ENCODE assay signal across 23 mouse cellular contexts in genomic region chr10:28159716-28160115, GRCm38 (mm10).
"Had no signal": no experiment of that assay in that cellular context is flagged by ENCODE, and none has a peak within 500 bp of the region (broad histone marks: within the 10 kb centered on the region; RNA-seq: fewer than 3 reads in every experiment).

No protein-coding gene starts in this region.

- H3K9me3 ChIP-seq: kidney, embryonic 15.5 days; limb, embryonic 12.5 days; limb, embryonic 15.5 days; midbrain, embryonic 12.5 days; midbrain, embryonic 15.5 days; neural tube, embryonic 12.5 days; neural tube, embryonic 15.5 days had no signal

- DNase-seq: kidney, postnatal 10 days; kidney, postnatal 36 days; left cerebral cortex, postnatal 4 days; liver, postnatal 0 days; lung, embryonic 14.5 days; right cerebral cortex, adult 18-20 months; right cerebral cortex, postnatal 14 days; right cerebral cortex, postnatal 4 days; thymus, adult 2 months; thymus, postnatal 14 days; thymus, postnatal 4 days had no signal

- H3K27ac ChIP-seq: kidney, embryonic 15.5 days; limb, embryonic 12.5 days; limb, embryonic 15.5 days; liver, embryonic 14.5 days; macrophage; midbrain, embryonic 12.5 days; midbrain, embryonic 15.5 days; neural tube, embryonic 12.5 days; neural tube, embryonic 15.5 days; stomach, postnatal 0 days had no signal

- H3K4me2 ChIP-seq: kidney, embryonic 15.5 days; limb, embryonic 12.5 days; limb, embryonic 15.5 days; liver, embryonic 11.5 days; lung, embryonic 14.5 days; midbrain, embryonic 12.5 days; midbrain, embryonic 15.5 days; neural tube, embryonic 12.5 days; neural tube, embryonic 15.5 days had no signal

- H3K4me1 ChIP-seq: neural tube, embryonic 12.5 days had no signal

- H3K9ac ChIP-seq: kidney, embryonic 15.5 days; limb, embryonic 12.5 days; limb, embryonic 15.5 days; liver, embryonic 14.5 days; liver, postnatal 0 days; lung, embryonic 14.5 days; midbrain, embryonic 12.5 days; midbrain, embryonic 15.5 days; neural tube, embryonic 12.5 days; neural tube, embryonic 15.5 days had no signal

- H3K4me3 ChIP-seq: kidney, embryonic 15.5 days; limb, embryonic 12.5 days; limb, embryonic 15.5 days; midbrain, embryonic 12.5 days; midbrain, embryonic 15.5 days; neural tube, embryonic 12.5 days; neural tube, embryonic 15.5 days had no signal

- ATAC-seq: liver, postnatal 0 days; lung, postnatal 0 days; midbrain, embryonic 15.5 days had no signal

- H3K36me3 ChIP-seq: kidney, embryonic 15.5 days; limb, embryonic 12.5 days; limb, embryonic 15.5 days; midbrain, embryonic 12.5 days; midbrain, embryonic 15.5 days; neural tube, embryonic 12.5 days; neural tube, embryonic 15.5 days had no signal

- H3K27me3 ChIP-seq: kidney, embryonic 15.5 days; limb, embryonic 12.5 days; limb, embryonic 15.5 days; midbrain, embryonic 12.5 days; midbrain, embryonic 15.5 days; neural tube, embryonic 12.5 days; neural tube, embryonic 15.5 days had no signal
